Mouse (Mus musculus) midbrain, postnatal 0 days (tissue): ENCODE measurements at regions not wholly inside any gene's neighbourhood (a gene's known extent, or its start where the extent isn't known, plus 50 kb on each side); places are given as distances from the start of the nearest gene placed in this dataset.
A peak's percentile ranks its signal among the peaks of the same experiment; 100 is the strongest.

ENCODE experiments used
- ATAC-seq: fragments of 200-750 bp; cut with Nextera tagmentation; 2 replicates; pipeline ENCODE4 v1.8.0; 2017; ENCODE audit warnings: moderate number of reproducible peaks, mild to moderate bottlenecking, moderate TSS enrichment, moderate library complexity; ENCODE audit not compliant: low FRiP score
- DNase-seq: peaks from one replicate; pipeline ENCODE4 v3.0.0-alpha.2; 2015; ENCODE audit warnings: low spot score
- H3K27ac ChIP-seq: fragments of 300-500 bp; sonication (generic); 2 replicates; pipeline ENCODE4 v1.5.1; 2014; ENCODE audit warnings: low read depth, mild to moderate bottlenecking, low read length, mixed read lengths
- H3K27me3 ChIP-seq: fragments of 300-500 bp; sonication (generic); 2 replicates; pipeline ENCODE4 v1.6.1; 2014; ENCODE audit warnings: low read length, control low read depth, mixed read lengths; ENCODE audit not compliant: insufficient read depth
- H3K36me3 ChIP-seq: fragments of 300-500 bp; sonication (generic); 2 replicates; pipeline ENCODE4 v1.6.1; 2014; ENCODE audit warnings: low read length, control low read depth, mixed read lengths; ENCODE audit not compliant: insufficient read depth
- H3K4me1 ChIP-seq: fragments of 300-500 bp; sonication (generic); 2 replicates; pipeline ENCODE4 v1.6.1; 2014; ENCODE audit warnings: mild to moderate bottlenecking, control low read depth, antibody characterized with exemption, low read length, mixed read lengths; ENCODE audit not compliant: insufficient read depth
- H3K4me2 ChIP-seq: fragments of 300-500 bp; sonication (generic); 2 replicates; pipeline ENCODE4 v1.6.1; 2014; ENCODE audit warnings: low read depth, mild to moderate bottlenecking, low read length, mixed read lengths; ENCODE audit not compliant: poor library complexity, severe bottlenecking
- H3K4me3 ChIP-seq: fragments of 300-500 bp; sonication (generic); 2 replicates; pipeline ENCODE4 v1.5.1; 2014; ENCODE audit warnings: low read depth, mild to moderate bottlenecking, low read length, moderate library complexity
- H3K9ac ChIP-seq: fragments of 300-500 bp; sonication (generic); replicated peaks from 2 replicates; pipeline ENCODE4 v1.6.1; 2014; ENCODE audit warnings: mild to moderate bottlenecking, low read length, moderate library complexity, mixed read lengths; ENCODE audit not compliant: poor library complexity, severe bottlenecking
- H3K9me3 ChIP-seq: fragments of 300-500 bp; sonication (generic); 2 replicates; pipeline ENCODE4 v1.6.1; 2016; ENCODE audit warnings: low read length, control low read depth
- CTCF ChIP-seq: IDR thresholded peaks from 2 replicates; pipeline ENCODE4 v1.5.1; 2016; ENCODE audit warnings: antibody characterized with exemption, mild to moderate bottlenecking
- WGBS: fragments of 180-500 bp; shearing (Covaris S2); extraction: QIAGEN DNeasy Blood & Tissue Kit; methylation state at CpG from one replicate; pipeline ENCODE4 v1.1.7; 2014; 5-methylcytosine and 5-hydroxymethylcytosine counted together

DNA sequence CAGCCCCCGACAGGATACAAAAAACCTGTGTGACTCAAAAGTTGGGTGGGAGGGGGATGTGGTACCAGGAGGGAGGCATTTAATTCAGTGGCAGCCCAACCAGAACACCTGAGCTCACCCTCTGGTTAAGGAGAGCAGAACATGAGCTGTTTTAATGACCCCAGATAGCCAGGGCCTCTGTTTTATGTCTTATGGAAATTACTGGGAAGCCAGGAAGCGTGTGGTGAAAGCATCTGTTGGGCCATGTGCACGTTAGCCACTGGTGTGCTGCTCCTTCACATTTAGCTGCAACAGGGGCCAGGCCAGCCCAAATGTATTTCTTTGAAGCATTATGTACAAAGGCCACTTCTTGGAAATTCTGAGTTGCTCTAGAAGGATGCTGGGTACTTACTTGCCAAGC lies 308.2 kb upstream of the Hnrnpa3 start:
- WGBS = 85% methylated on average over 3 of the region's 3 CpGs
- no peak overlapping the region for H3K4me3 ChIP-seq
- H3K27me3 ChIP-seq = no peaks in the 10 kb centered on the region
- no peak for TF ChIP-seq CTCF
- no peak overlapping the region for H3K4me2 ChIP-seq
- ATAC-seq (no peak), DNase-seq (no peak)
- no peaks in the 10 kb centered on the region for H3K36me3 ChIP-seq
- H3K27ac ChIP-seq = no peak overlapping the region; the same call in 1 of the 2 replicates
- no peaks in the 10 kb centered on the region for H3K9me3 ChIP-seq
- no peaks in the 10 kb centered on the region for H3K4me1 ChIP-seq
- no peak overlapping the region for H3K9ac ChIP-seq

DNA sequence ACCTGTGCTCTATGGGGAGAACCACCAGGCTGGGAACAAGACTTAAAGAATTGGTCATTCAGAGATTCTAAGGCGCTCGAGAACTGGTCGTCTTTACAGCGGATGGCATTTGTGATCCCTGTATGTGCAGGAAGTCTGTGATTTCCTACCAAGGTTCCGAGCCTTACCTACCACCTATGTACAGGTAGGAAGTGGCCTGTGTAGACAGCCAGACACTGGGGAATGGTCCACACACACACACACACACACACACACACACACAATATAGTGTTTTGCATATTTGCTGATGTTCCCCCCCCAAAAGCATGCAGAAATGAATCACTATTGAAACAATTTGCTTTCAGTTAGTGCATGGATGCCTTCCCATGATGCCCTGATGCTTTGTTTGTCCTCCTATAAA lies 307.1 kb upstream of the Hnrnpa3 start:
- no peak overlapping the region for H3K4me3 ChIP-seq
- WGBS = 91% methylated on average over 5 of the region's 5 CpGs
- no peak overlapping the region for H3K4me2 ChIP-seq
- no peaks in the 10 kb centered on the region for H3K9me3 ChIP-seq
- no peak for TF ChIP-seq CTCF
- H3K27ac ChIP-seq = no peak overlapping the region
- H3K27me3 ChIP-seq = no peaks in the 10 kb centered on the region
- H3K4me1 ChIP-seq = no peaks in the 10 kb centered on the region
- no peak for DNase-seq
- no peaks in the 10 kb centered on the region for H3K36me3 ChIP-seq
- no peak for ATAC-seq
- H3K9ac ChIP-seq = no peak overlapping the region

DNA sequence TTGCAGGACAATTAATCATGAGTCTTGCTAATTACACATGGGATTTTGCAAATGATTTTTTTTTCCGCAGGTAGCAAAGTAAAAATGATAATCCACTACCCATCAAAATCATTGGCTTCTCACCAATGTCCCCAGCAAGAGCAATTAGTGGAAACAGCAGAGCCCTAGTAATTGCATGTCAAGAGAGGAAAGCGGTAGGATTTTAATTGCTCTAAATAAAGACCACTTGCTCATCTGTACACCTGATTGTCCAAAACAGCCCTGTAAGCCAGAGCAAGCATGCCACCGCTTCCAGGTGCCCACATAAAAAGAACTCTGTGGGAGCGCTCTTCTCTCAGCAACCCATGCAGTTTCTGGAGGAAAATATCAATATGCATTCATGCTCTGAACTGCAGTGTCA lies 306.5 kb upstream of the Hnrnpa3 start:
- Histone ChIP-seq H3K9ac (no peak overlapping the region), H3K27ac (peak overlapping the region; percentile 43; the same call in 1 of the 2 replicates), H3K4me1 (no peaks in the 10 kb centered on the region), H3K4me2 (no peak overlapping the region), H3K9me3 (no peaks in the 10 kb centered on the region), H3K4me3 (no peak overlapping the region), H3K27me3 (no peaks in the 10 kb centered on the region), H3K36me3 (no peaks in the 10 kb centered on the region)
- DNase-seq (peak; percentile 34), ATAC-seq (no peak)
- TF ChIP-seq CTCF = no peak
- WGBS = 49% methylated on average over 4 of the region's 4 CpGs

DNA sequence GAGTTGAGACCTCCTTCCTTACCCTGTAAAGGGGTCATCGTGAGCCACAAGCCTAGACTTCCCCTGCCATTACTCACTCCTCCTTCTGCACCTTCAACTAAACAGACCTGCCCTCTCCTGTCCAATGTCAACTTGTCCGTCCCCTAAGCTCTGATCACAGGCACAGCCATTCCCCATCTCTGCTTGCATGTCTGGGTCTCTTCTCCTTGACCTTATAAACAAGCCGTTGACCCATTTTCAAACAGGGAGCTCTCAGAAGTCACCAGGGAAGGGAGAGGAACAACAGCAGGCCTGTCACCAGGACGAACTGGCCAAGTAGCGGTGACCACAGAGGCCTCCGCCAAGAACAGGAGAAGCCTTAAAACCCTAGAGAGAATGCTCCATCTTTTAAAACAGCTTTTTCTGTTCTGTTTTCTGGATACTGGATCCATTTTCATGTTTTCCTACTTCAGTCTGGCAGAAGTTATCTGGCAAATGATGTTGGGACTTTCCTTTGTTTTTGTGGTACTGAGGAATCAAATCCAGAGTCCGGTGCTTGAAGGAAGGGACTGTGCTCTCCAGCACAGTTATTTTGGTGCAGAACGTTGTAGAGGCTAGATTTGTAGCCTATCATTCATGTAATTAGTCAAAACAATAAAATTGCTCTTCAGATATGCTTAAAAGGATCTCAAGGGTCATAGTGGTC lies 302.2 kb upstream of the Hnrnpa3 start:
- Histone ChIP-seq H3K9me3 (no peaks in the 10 kb centered on the region), H3K27ac (no peak overlapping the region), H3K4me1 (no peaks in the 10 kb centered on the region), H3K9ac (no peak overlapping the region), H3K4me3 (no peak overlapping the region), H3K36me3 (no peaks in the 10 kb centered on the region), H3K27me3 (no peaks in the 10 kb centered on the region), H3K4me2 (no peak overlapping the region)
- DNase-seq (no peak), ATAC-seq (no peak)
- WGBS = 86% methylated on average over 8 of the region's 8 CpGs
- no peak for TF ChIP-seq CTCF

DNA sequence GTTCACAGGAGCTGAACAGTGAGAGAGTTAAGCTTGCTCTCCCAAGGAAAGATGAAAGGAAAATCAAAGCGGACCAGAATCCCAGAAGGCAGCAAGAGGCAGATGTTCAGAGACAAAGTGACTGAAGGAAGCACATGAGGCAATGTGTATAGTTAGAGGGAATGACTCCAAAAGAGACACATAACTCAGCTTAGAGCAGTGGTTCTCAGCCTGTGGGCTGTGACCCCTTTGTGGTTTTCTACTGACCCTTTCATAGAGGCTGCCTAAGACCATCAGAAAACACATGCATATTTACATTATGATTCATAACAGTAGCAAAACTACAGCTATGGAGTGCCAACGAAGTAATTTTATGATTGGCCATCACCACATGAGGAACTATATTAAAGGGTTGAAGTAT lies 301.5 kb upstream of the Hnrnpa3 start:
- 73% methylated on average over 2 of the region's 2 CpGs for WGBS
- H3K4me1 ChIP-seq = no peaks in the 10 kb centered on the region
- DNase-seq (no peak), ATAC-seq (no peak)
- H3K4me2 ChIP-seq = no peak overlapping the region
- no peak overlapping the region for H3K9ac ChIP-seq
- TF ChIP-seq CTCF = no peak
- no peaks in the 10 kb centered on the region for H3K27me3 ChIP-seq
- H3K9me3 ChIP-seq = no peaks in the 10 kb centered on the region
- H3K36me3 ChIP-seq = no peaks in the 10 kb centered on the region
- H3K4me3 ChIP-seq = no peak overlapping the region
- no peak overlapping the region for H3K27ac ChIP-seq

DNA sequence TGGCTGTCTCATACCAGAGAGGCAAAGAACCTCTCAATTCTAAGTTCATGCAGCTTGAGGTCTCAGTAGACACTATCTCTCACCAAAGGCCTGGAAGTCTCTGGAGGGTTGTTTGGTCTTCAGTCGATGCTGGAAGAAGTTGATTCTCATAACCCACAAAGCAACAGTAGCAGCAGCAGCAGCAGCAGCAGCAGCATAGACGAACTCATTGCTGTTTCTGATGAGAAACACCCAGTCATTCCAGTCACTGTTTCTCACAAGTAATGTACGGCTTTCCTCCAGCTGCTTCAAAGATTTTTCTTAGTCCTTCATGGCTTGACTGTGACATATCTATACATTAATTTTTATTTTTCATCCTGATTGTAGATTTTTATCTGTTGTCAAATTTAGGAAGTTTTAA lies 298.1 kb upstream of the Hnrnpa3 start:
- Histone ChIP-seq H3K27ac (no peak overlapping the region), H3K4me1 (no peaks in the 10 kb centered on the region), H3K9me3 (no peaks in the 10 kb centered on the region), H3K27me3 (no peaks in the 10 kb centered on the region), H3K4me2 (no peak overlapping the region), H3K4me3 (no peak overlapping the region), H3K36me3 (no peaks in the 10 kb centered on the region), H3K9ac (no peak overlapping the region)
- no peak for DNase-seq
- ATAC-seq = no peak
- TF ChIP-seq CTCF = no peak
- WGBS = 84% methylated on average over 3 of the region's 3 CpGs
